Mouse (Mus musculus) G1E (cell line): ENCODE data around the gene Hsd3b7. TPM values are rescaled to one million over a fixed set of nuclear protein-coding genes. Genes with fewer than 3 reads are reported as not detected.

Experiments
- ATAC-seq: 2 replicates; pipeline ENCODE4 v1.8.0; 2016; ENCODE audit warnings: mild to moderate bottlenecking; ENCODE audit not compliant: insufficient number of reproducible peaks, poor library complexity, low FRiP score, severe bottlenecking; ENCODE audit errors: extremely low read depth
- DNase-seq: peaks from one replicate; pipeline ENCODE4 v3.0.0; 2012; ENCODE audit warnings: low spot score
- H3K27me3 ChIP-seq: 2 replicates; pipeline ENCODE4 v1.6.1; 2012; ENCODE audit warnings: mild to moderate bottlenecking, low read length, inconsistent platforms; ENCODE audit not compliant: insufficient read depth
- H3K36me3 ChIP-seq: replicated peaks from 2 replicates; pipeline ENCODE3; 2012; ENCODE audit warnings: mild to moderate bottlenecking, inconsistent platforms
- H3K4me1 ChIP-seq: 2 replicates; pipeline ENCODE4 v1.6.1; 2012; ENCODE audit warnings: low read depth, low read length, inconsistent platforms, mixed read lengths; ENCODE audit not compliant: insufficient read depth
- H3K4me3 ChIP-seq: 2 replicates; pipeline ENCODE4 v1.5.1; 2012; ENCODE audit warnings: low read depth, mild to moderate bottlenecking, inconsistent platforms, low read length, moderate library complexity, mixed read lengths
- H3K9me3 ChIP-seq: replicated peaks from 2 replicates; pipeline ENCODE4 v1.6.1; 2012; ENCODE audit warnings: inconsistent platforms
- CTCF ChIP-seq: IDR thresholded peaks from 2 replicates; pipeline ENCODE4 v1.5.1; 2012; ENCODE audit warnings: low read depth, low read length, inconsistent platforms, mixed read lengths
- GATA1 ChIP-seq: IDR thresholded peaks from 2 replicates; pipeline ENCODE4 v1.6.1; 2012; ENCODE audit warnings: borderline replicate concordance, low read length, inconsistent platforms, mixed read lengths
- GATA2 ChIP-seq: IDR thresholded peaks from 2 replicates; pipeline ENCODE4 v1.6.1; 2012; ENCODE audit warnings: low read depth, low read length, inconsistent platforms, borderline replicate concordance
- POLR2AphosphoS5 ChIP-seq: IDR thresholded peaks from 2 replicates; pipeline ENCODE4 v1.6.1; 2012; ENCODE audit warnings: low read depth, low read length, inconsistent platforms; ENCODE audit not compliant: insufficient replicate concordance
- TAL1 ChIP-seq: conservative IDR thresholded peaks from 2 replicates; pipeline ENCODE4 v1.6.1; 2012; ENCODE audit warnings: low read depth, low read length, inconsistent platforms, mixed read lengths
- polyA plus RNA-seq: library from polyadenylated mRNA; stranded (reverse); fragments of >175 nt; gene quantifications from 2 replicates; pipeline ENCODE4 v1.2.3, GENCODE M21; 2012
- total RNA-seq, 2 experiments: library from RNA; stranded (forward) in 1 of 2; stranded (reverse) in 1 of 2; fragments of 200-1000 nt in 1 of 2; fragments of >200 nt in 1 of 2; fragmentation: Nextera tagmentation in 1 of 2; gene quantifications; 2 replicates each; pipeline ENCODE4 v1.2.3; 2014 to 2017

The Hsd3b7 gene
- total and polyA plus RNA-seq, 3 experiments: 17.2 to 42.3 (median 19.7) TPM

DNA sequence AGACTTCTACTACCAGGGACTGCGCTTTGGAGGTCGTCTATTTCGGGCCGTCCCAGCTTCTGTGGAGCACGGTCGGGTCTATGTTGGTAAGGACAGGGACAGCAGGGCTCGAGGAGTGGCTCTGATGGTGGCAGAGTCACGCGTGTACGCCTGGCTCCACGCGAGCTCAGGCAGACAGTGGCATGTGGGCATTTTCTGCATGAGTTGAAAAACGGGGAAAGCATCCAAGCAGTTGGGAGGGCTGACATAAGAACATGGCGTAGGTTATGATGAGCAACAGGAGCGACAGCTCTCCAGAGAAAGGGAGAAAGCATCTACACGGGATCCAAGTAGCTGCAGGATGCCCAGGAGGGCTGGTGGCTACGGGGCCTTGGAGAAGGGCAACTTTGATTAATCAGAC, 1.9 kb downstream of the Hsd3b7 start:
- Histone ChIP-seq H3K36me3 (peaks cover 72% of the 10 kb centered on the region), H3K4me3 (no peak overlapping the region), H3K4me1 (peaks cover 81% of the 10 kb centered on the region), H3K27me3 (no peaks in the 10 kb centered on the region), H3K9me3 (no peaks in the 10 kb centered on the region)
- no peak for TF ChIP-seq TAL1
- TF ChIP-seq GATA1: no peak
- no peak for TF ChIP-seq GATA2
- no peak for DNase-seq
- ATAC-seq: no peak

DNA sequence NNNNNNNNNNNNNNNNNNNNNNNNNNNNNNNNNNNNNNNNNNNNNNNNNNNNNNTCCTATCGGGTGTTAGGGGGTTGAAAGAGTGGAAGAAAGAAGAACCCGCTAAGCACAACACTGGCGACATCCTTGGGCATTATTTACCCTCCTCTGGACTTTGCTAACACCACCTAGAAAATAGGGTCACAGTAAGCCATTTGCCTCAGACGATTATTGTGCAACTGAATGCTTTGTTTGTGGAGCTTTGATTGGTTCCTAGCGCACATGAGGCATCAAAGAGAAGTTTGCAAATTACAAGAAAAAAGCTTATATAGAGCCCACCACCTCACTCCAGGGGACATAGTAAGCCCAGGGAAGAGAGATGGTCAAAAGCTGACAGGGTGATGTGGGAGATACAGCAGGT, 8.4 kb downstream of the Hsd3b7 start:
- Histone ChIP-seq H3K4me3 (no peak overlapping the region), H3K4me1 (peaks cover 57% of the 10 kb centered on the region), H3K27me3 (no peaks in the 10 kb centered on the region), H3K9me3 (no peaks in the 10 kb centered on the region), H3K36me3 (peaks cover 8% of the 10 kb centered on the region)
- DNase-seq (no peak), ATAC-seq (no peak)
- no peak for TF ChIP-seq GATA1
- TF ChIP-seq GATA2: no peak
- no peak for TF ChIP-seq TAL1
- TF ChIP-seq CTCF: no peak
- no peak for TF ChIP-seq POLR2AphosphoS5

DNA sequence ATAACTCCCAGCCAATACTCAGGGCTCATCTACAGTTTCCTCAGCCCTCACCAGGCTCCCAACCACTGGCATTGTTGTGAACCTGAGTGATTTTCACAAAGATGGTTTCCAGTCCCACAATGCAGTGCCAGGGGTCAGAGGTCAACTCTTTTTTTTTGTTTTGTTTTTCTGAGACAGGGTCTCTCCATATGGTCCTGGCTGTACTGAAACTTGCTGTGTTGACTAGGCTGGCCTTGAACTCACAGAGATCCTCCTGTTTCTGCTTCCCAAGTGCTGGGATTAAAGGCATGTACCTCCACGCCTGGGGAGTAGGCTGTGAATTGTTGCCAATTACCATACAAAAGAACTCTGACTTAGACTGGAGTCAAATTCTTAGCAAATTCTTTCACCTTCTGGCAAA, 9.4 kb downstream of the Hsd3b7 start:
- no peak for DNase-seq
- Histone ChIP-seq H3K4me1 (peaks cover 47% of the 10 kb centered on the region), H3K4me3 (no peak overlapping the region), H3K9me3 (no peaks in the 10 kb centered on the region), H3K36me3 (no peaks in the 10 kb centered on the region), H3K27me3 (peaks cover 1% of the 10 kb centered on the region; the same call in 1 of the 2 replicates)
- no peak for TF ChIP-seq POLR2AphosphoS5
- TF ChIP-seq TAL1: no peak
- no peak for TF ChIP-seq CTCF
- TF ChIP-seq GATA2: no peak
- no peak for TF ChIP-seq GATA1
- ATAC-seq: no peak

DNA sequence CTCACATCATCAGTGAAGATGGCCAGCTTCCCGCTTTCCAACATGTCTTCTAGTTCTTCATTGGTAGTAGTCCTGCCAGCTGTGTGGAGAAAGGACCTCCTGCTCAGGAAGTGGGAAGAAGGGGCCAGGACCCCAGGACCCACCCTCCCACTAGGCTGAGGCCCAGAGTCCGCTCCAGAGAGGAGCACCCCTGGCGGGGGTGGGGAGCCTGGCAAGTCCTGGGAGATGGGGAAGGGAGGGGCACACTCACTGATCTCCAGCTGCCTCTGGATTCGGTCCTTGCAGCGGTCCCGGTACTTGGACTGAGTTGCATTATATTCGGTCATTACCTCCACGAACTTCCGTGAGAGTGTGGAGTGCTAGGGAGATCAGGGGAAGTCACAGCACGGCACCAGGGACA, 10.2 kb downstream of the Hsd3b7 start:
- H3K36me3 ChIP-seq: no peaks in the 10 kb centered on the region
- TF ChIP-seq GATA2: no peak
- no peak for TF ChIP-seq TAL1
- no peak for TF ChIP-seq POLR2AphosphoS5
- TF ChIP-seq GATA1: no peak
- TF ChIP-seq CTCF: no peak
- H3K27me3 ChIP-seq: peaks cover 6% of the 10 kb centered on the region; the same call in 1 of the 2 replicates
- DNase-seq (no peak), ATAC-seq (no peak)
- H3K4me1 ChIP-seq: peaks cover 39% of the 10 kb centered on the region
- no peaks in the 10 kb centered on the region for H3K9me3 ChIP-seq
- no peak overlapping the region for H3K4me3 ChIP-seq

DNA sequence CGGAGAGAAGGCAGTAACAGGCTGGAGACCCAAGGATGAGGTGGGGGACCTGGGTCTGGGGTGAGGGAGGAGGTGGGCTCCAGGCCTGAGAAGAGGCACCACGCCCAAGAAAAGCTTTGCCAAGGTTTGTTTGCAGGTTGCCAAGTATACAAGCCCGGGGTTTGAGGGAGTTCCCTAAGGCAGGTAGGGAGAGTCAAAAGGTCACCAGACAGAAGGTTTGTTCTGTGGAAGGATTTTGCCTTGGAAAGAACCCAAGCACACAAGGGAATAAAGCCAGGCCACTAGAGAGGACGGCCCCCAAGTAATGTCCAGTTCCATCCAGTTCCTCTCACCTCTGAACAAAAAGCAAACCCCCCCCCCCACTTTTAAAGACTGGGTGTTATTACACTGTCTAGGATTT, 10.8 kb downstream of the Hsd3b7 start:
- no peak for TF ChIP-seq CTCF
- no peak for TF ChIP-seq TAL1
- no peak for TF ChIP-seq POLR2AphosphoS5
- TF ChIP-seq GATA1: no peak
- TF ChIP-seq GATA2: no peak
- Histone ChIP-seq H3K9me3 (no peaks in the 10 kb centered on the region), H3K27me3 (peaks cover 12% of the 10 kb centered on the region; the same call in 1 of the 2 replicates), H3K4me1 (peaks cover 39% of the 10 kb centered on the region), H3K36me3 (no peaks in the 10 kb centered on the region), H3K4me3 (no peak overlapping the region)
- no peak for DNase-seq
- no peak for ATAC-seq

DNA sequence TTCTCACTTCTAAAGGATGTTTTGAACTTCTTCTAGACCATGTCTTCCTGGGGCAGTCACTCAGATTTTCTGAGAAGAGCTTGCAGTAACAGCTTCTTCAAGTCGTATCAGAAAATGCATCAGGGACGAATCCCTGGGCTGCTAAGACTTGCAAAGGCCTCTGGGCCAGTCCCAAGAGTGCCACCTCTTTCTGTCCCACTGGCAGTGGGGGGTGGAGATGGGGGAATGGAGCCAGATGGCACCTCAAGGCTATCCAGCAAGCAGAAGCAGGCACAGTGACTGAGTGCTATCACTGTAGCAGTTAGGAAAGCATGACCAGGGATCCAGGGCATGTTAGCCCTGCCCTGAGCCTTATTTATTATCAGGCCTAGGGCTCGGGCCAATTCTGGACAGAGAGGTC, 11.9 kb downstream of the Hsd3b7 start:
- H3K27me3 ChIP-seq: peaks cover 19% of the 10 kb centered on the region
- TF ChIP-seq TAL1 (no peak), GATA2 (no peak), POLR2AphosphoS5 (no peak), CTCF (no peak), GATA1 (no peak)
- no peaks in the 10 kb centered on the region for H3K9me3 ChIP-seq
- no peaks in the 10 kb centered on the region for H3K36me3 ChIP-seq
- no peak overlapping the region for H3K4me3 ChIP-seq
- no peak for ATAC-seq
- peaks cover 29% of the 10 kb centered on the region for H3K4me1 ChIP-seq
- no peak for DNase-seq
